8 mouse cellular contexts compared by ENCODE assay signal in genomic region chr1:63113274-63114135, GRCm38 (mm10). TPM values are rescaled to one million over a fixed set of nuclear protein-coding genes. Genes with fewer than 3 reads are reported as not detected.
DNase-seq lines count a peak whose midpoint lies in the region; ATAC-seq and TF ChIP-seq lines count a peak whose summit lies in the region.

No protein-coding gene starts in this region.

- H3K9ac ChIP-seq in CH12.LX (ENCODE audit: insufficient read depth, low read depth), result peak overlapping the region; percentile 100
- peak overlapping the region; percentile 100 for H3K9ac ChIP-seq in forebrain, embryonic 13.5 days

- 1% methylated on average over 85 of the region's 92 CpGs for WGBS in bone marrow, adult 2 months
- under 1% methylated on average over 41 of the region's 92 CpGs for WGBS in forebrain, embryonic 13.5 days

- peak overlapping the region; percentile 31 for H3K4me2 ChIP-seq in CH12.LX (ENCODE audit: insufficient read depth, low read depth, poor library complexity, severe bottlenecking)
- H3K4me2 ChIP-seq in forebrain, embryonic 13.5 days, result peak overlapping the region; percentile 94

- peak overlapping the region; percentile 74 to 85 (median 76) for H3K4me3 ChIP-seq in CH12.LX (replicated peaks in 1 of 3; ENCODE audit: low read depth in 2 of 3, low read length in 2 of 3, poor library complexity in 1 of 3)
- H3K4me3 ChIP-seq in bone marrow, adult 2 months (replicated peaks; ENCODE audit: control insufficient read depth, low read depth, low read length), result peak overlapping the region; percentile 69
- H3K4me3 ChIP-seq in forebrain, embryonic 13.5 days, result peak overlapping the region; percentile 88

- no peaks in the 10 kb centered on the region for H3K9me3 ChIP-seq in CH12.LX (replicated peaks; ENCODE audit: low read length)
- H3K9me3 ChIP-seq in forebrain, embryonic 13.5 days (replicated peaks), result no peaks in the 10 kb centered on the region

- H3K79me2 ChIP-seq in CH12.LX (replicated peaks; ENCODE audit: control insufficient read depth, extremely low read depth, insufficient read depth, poor library complexity, severe bottlenecking), result peaks cover 75% of the 10 kb centered on the region

- no peak for TF ChIP-seq CTCF in CH12.LX (conservative IDR thresholded peaks at IDR 0.05 in 1 of 2, IDR thresholded peaks at IDR 0.05 in 1 of 2; ENCODE audit: low read depth in 2 of 2, low read length in 2 of 2)
- TF ChIP-seq CTCF in bone marrow, adult 2 months (IDR thresholded peaks at IDR 0.05; ENCODE audit: control insufficient read depth, insufficient read depth, low read length), result no peak

- H3K27ac ChIP-seq in CH12.LX (ENCODE audit: insufficient read depth, low read depth), result peak overlapping the region; percentile 95
- peak overlapping the region; percentile 77 for H3K27ac ChIP-seq in bone marrow, adult 2 months (ENCODE audit: control insufficient read depth, insufficient read depth, low read depth, low read length, poor library complexity)
- H3K27ac ChIP-seq in forebrain, embryonic 13.5 days, result peak overlapping the region; percentile 99

- DNase-seq in CH12.LX (ENCODE audit: extremely low read depth), result no peak
- peak; percentile 67 to 84 for DNase-seq in heart, postnatal 36 days
- DNase-seq in layer of hippocampus, postnatal 25 days (ENCODE audit: extremely low spot score in 1 of 2, low spot score in 1 of 2), result peak; percentile 40 to 49
- DNase-seq in lung, postnatal 25 days (ENCODE audit: low spot score), result peak; percentile 36
- peak; percentile 47 for DNase-seq in right cerebral cortex, postnatal 10 days (ENCODE audit: low spot score in 2 of 2)
- DNase-seq in urinary bladder, postnatal 25 days (ENCODE audit: low spot score), result peak; percentile 66

- in situ Hi-C loops in CH12.LX (cut with MboI; ENCODE audit: low pct_ligation_motif_present, low pct_unique_long_range_greater_than_20kb, low sequenced_read_pairs), result no loop called here

- H3K27me3 ChIP-seq in CH12.LX (replicated peaks), result no peaks in the 10 kb centered on the region
- H3K27me3 ChIP-seq in forebrain, embryonic 13.5 days, result no peaks in the 10 kb centered on the region

- peaks cover 18 to 44% of the 10 kb centered on the region in 2 experiments for H3K4me1 ChIP-seq in CH12.LX (ENCODE audit: control insufficient read depth in 1 of 2, insufficient read depth in 2 of 2)
- no peaks in the 10 kb centered on the region; the same call in 1 of the 2 replicates for H3K4me1 ChIP-seq in bone marrow, adult 2 months (ENCODE audit: control insufficient read depth, insufficient read depth, low read length)
- peaks cover 45% of the 10 kb centered on the region for H3K4me1 ChIP-seq in forebrain, embryonic 13.5 days

- ATAC-seq in forebrain, embryonic 13.5 days, result peak; percentile 65

- no peak for TF ChIP-seq POLR2A in CH12.LX (IDR thresholded peaks at IDR 0.05; ENCODE audit: low read depth, low read length)
- peak; percentile 43; the same call in 1 of the 2 replicates for TF ChIP-seq POLR2A in bone marrow, adult 2 months (IDR thresholded peaks at IDR 0.05; ENCODE audit: borderline replicate concordance, control insufficient read depth, low read depth, low read length)

- dilution Hi-C loops in CH12.LX (cut with MboI; ENCODE audit: extremely low pct_ligation_motif_present, extremely low pct_unique_long_range_greater_than_20kb, low sequenced_read_pairs), result no loop called here

- TF ChIP-seq RAD21 in CH12.LX (IDR thresholded peaks at IDR 0.05; ENCODE audit: low read depth, low read length), result no peak

- intact Hi-C loops in heart, postnatal 36 days (cut with DNase I), result loop anchor here (2.0 kb wide), 1 partner anchor 61 kb away; no protein-coding TSS in a partner anchor

- no peak for TF ChIP-seq EP300 in CH12.LX (IDR thresholded peaks at IDR 0.05; ENCODE audit: low read length)

- H3K36me3 ChIP-seq in CH12.LX (replicated peaks in 1 of 2; ENCODE audit: control insufficient read depth in 1 of 2, insufficient read depth in 1 of 2, low read length in 1 of 2), result peaks cover 4 to 15% of the 10 kb centered on the region in 2 experiments
- H3K36me3 ChIP-seq in forebrain, embryonic 13.5 days (ENCODE audit: poor library complexity, severe bottlenecking), result peaks cover 5% of the 10 kb centered on the region

TF ChIP-seq in CH12.LX, 34 proteins besides CTCF, POLR2A, EP300 and RAD21:
- TF ChIP-seq JUN (IDR thresholded peaks at IDR 0.05; ENCODE audit: insufficient read depth, low read depth, low read length) (no peak), MAZ (IDR thresholded peaks at IDR 0.05; ENCODE audit: low read depth, low read length) (0 out of 2 replicates have a peak, but pooled peaks have one; percentile 18), MEF2A (IDR thresholded peaks at IDR 0.05; ENCODE audit: borderline replicate concordance, low read depth, low read length) (0 out of 2 replicates have a peak, but pooled peaks have one; percentile 5), MAFK (IDR thresholded peaks at IDR 0.05; ENCODE audit: insufficient replicate concordance, low read length) (no peak), USF1 (IDR thresholded peaks at IDR 0.05; ENCODE audit: low read depth, low read length) (no peak)
TF ChIP-seq in CH12.LX: peak in this region for 2.

RNA-seq across cellular contexts. Expression of gene Ino80d, which starts 1.0 kb away (rescaled TPM):
- total RNA-seq in CH12.LX (2012; rRNA removed) (5.8 and 6.0 TPM in 2 replicates), CH12.LX (2014; rRNA removed) (3.4 and 4.6 TPM in 2 replicates)
- 3.8 and 4.5 TPM in 2 replicates for polyA plus RNA-seq in CH12.LX (2012; ENCODE audit: insufficient read length, low read depth)
- polyA plus RNA-seq in bone marrow, adult 2 months (2011; ENCODE audit: insufficient read depth, insufficient read length, low replicate concordance, missing spikeins), result 17.8 and 33.3 TPM in 2 replicates
- 10.0 TPM in 2 replicates for polyA plus RNA-seq in forebrain, embryonic 13.5 days (2015; fragmentation: Nextera tagmentation; extraction: Ambion mirVana)
- 10 to 100 TPM; 18.9 to 21.1 TPM for total RNA-seq in heart, postnatal 36 days (2021)
- total RNA-seq in layer of hippocampus, postnatal 25 days (2021), result 10 to 100 TPM; 23.6 to 30.6 TPM
